In genomic region chr15:78014046-78014445, GRCm38 (mm10) we compare ENCODE assay signal across 21 mouse cellular contexts. TPM values are rescaled to one million over a fixed set of nuclear protein-coding genes. Genes with fewer than 3 reads are reported as not detected.
DNase-seq lines count a peak whose midpoint lies in the region; ATAC-seq lines count a peak whose summit lies in the region.
"Had no signal": no experiment of that assay in that cellular context is flagged by ENCODE, and none has a peak within 500 bp of the region (broad histone marks: within the 10 kb centered on the region; RNA-seq: fewer than 3 reads in every experiment).

No protein-coding gene starts in this region.

- H3K4me1 ChIP-seq in kidney, embryonic 14.5 days (ENCODE audit: control insufficient read depth, insufficient read depth, low read length), result no peaks in the 10 kb centered on the region
- H3K4me1 ChIP-seq: embryonic facial prominence, embryonic 13.5 days; forebrain, embryonic 13.5 days; heart, embryonic 10.5 days; heart, embryonic 15.5 days; hindbrain, embryonic 13.5 days had no signal

- 90% methylated on average over 1 of the region's 1 CpGs for WGBS in kidney, embryonic 14.5 days

- no peaks in the 10 kb centered on the region for H3K9me3 ChIP-seq in kidney, embryonic 14.5 days (ENCODE audit: control insufficient read depth, low read length)
- H3K9me3 ChIP-seq: embryonic facial prominence, embryonic 13.5 days; forebrain, embryonic 13.5 days; G1E; heart, embryonic 10.5 days; heart, embryonic 15.5 days; hindbrain, embryonic 13.5 days had no signal

- H3K4me3 ChIP-seq in kidney, embryonic 14.5 days (ENCODE audit: low read length), result no peak overlapping the region
- H3K4me3 ChIP-seq: embryonic facial prominence, embryonic 13.5 days; forebrain, embryonic 13.5 days; heart, embryonic 10.5 days; heart, embryonic 15.5 days; hindbrain, embryonic 13.5 days had no signal

- no peak overlapping the region for H3K9ac ChIP-seq in kidney, embryonic 14.5 days (ENCODE audit: low read depth, low read length)
- H3K9ac ChIP-seq: embryonic facial prominence, embryonic 13.5 days; forebrain, embryonic 13.5 days; heart, embryonic 15.5 days; hindbrain, embryonic 13.5 days had no signal

- DNase-seq in cerebellum, adult 11 months, result peak; percentile 40
- DNase-seq in cerebellum, postnatal 4 days (ENCODE audit: low spot score in 2 of 2), result no peak
- peak; percentile 69 for DNase-seq in cerebellum, adult 9-10 months
- DNase-seq in cerebellum, postnatal 25 days, result peak; percentile 61 to 66
- no peak for DNase-seq in thymus, adult 18-20 months
- DNase-seq in gastrocnemius, postnatal 14 days, result no peak
- DNase-seq: adrenal gland, adult 8-10 months; B cell, adult 2 months; heart, adult 18-20 months; heart, postnatal 14 days; kidney, adult 11 months; kidney, adult 9 months had no signal

- intact Hi-C loops in gastrocnemius, postnatal 14 days (cut with DNase I; ENCODE audit: low total_unique reads), result no loop called here

- H3K4me2 ChIP-seq in kidney, embryonic 14.5 days (replicated peaks; ENCODE audit: low read depth, low read length), result no peak overlapping the region
- H3K4me2 ChIP-seq: embryonic facial prominence, embryonic 13.5 days; forebrain, embryonic 13.5 days; heart, embryonic 15.5 days; hindbrain, embryonic 13.5 days had no signal

- no peaks in the 10 kb centered on the region for H3K27me3 ChIP-seq in kidney, embryonic 14.5 days (ENCODE audit: control insufficient read depth, insufficient read depth, low read length)
- H3K27me3 ChIP-seq: embryonic facial prominence, embryonic 13.5 days; forebrain, embryonic 13.5 days; heart, embryonic 15.5 days; hindbrain, embryonic 13.5 days had no signal

- no peaks in the 10 kb centered on the region for H3K36me3 ChIP-seq in kidney, embryonic 14.5 days (ENCODE audit: control insufficient read depth, insufficient read depth, low read length)
- H3K36me3 ChIP-seq: embryonic facial prominence, embryonic 13.5 days; G1E; heart, embryonic 10.5 days; heart, embryonic 15.5 days had no signal

- no peak for ATAC-seq in kidney, embryonic 14.5 days (ENCODE audit: low FRiP score, low TSS enrichment)
- ATAC-seq: CD4-positive, CD25-positive, alpha-beta regulatory T cell, adult 4 months; forebrain, embryonic 13.5 days; hindbrain, postnatal 0 days had no signal

- no peak overlapping the region for H3K27ac ChIP-seq in kidney, embryonic 14.5 days (ENCODE audit: low read depth, low read length)
- H3K27ac ChIP-seq: embryonic facial prominence, embryonic 13.5 days; forebrain, embryonic 13.5 days; heart, embryonic 10.5 days; heart, embryonic 15.5 days; hindbrain, embryonic 13.5 days; hindbrain, postnatal 0 days had no signal

RNA-seq across cellular contexts. Expression of gene Eif3d, which starts 43.4 kb away (rescaled TPM):
- total RNA-seq in gastrocnemius, postnatal 14 days (2021), result 10 to 100 TPM; 67.7 to 73.6 TPM
- 188 and 247 TPM in 2 replicates for polyA plus RNA-seq in kidney, embryonic 14.5 days (2014; fragmentation: Nextera tagmentation; extraction: Ambion mirVana)

RNA-seq across cellular contexts. Expression of gene Foxred2, which starts 57.5 kb away (rescaled TPM):
- total RNA-seq in gastrocnemius, postnatal 14 days (2021), result 1 to 10 TPM; 1.2 to 1.6 TPM
- polyA plus RNA-seq in kidney, embryonic 14.5 days (2014; fragmentation: Nextera tagmentation; extraction: Ambion mirVana), result 4.2 and 6.2 TPM in 2 replicates

Comparison
In these comparisons a context has a peak if more than half of its experiments do, and no peak if none do; other contexts are left out.
1. DNase-seq: peak in cerebellum, adult 11 months (single experiment), cerebellum, adult 9-10 months (single experiment) and cerebellum, postnatal 25 days (2 of 2); none in cerebellum, postnatal 4 days (0 of 2), thymus, adult 18-20 months (0 of 2) and gastrocnemius, postnatal 14 days (single experiment).